Mouse (Mus musculus): Measurements from ENCODE around the gene Hsf5. TPM values are rescaled to one million over a fixed set of nuclear protein-coding genes. Genes with fewer than 3 reads are reported as not detected.

The Hsf5 gene
- polyA plus RNA-seq, 1 experiment from 2014 or later = not detected

- Histone ChIP-seq H3K27me3 (replicated peaks; ENCODE audit: control insufficient read depth, insufficient read depth, low read length) (no peaks in the 10 kb centered on the region), H3K4me1 (replicated peaks; ENCODE audit: control insufficient read depth, insufficient read depth, low read length) (no peaks in the 10 kb centered on the region; the same call in 1 of the 2 replicates), H3K36me3 (ENCODE audit: control insufficient read depth, insufficient read depth) (no peaks in the 10 kb centered on the region), H3K9ac (ENCODE audit: low read depth, low read length) (0 out of 2 replicates have a peak overlapping the region, but pooled peaks have one; percentile 46), H3K27ac (ENCODE audit: low read depth, low read length) (no peak overlapping the region; the same call in 1 of the 2 replicates), H3K4me3 (ENCODE audit: low read depth, low read length) (peak overlapping the region; percentile 47), H3K9me3 (ENCODE audit: control insufficient read depth) (no peaks in the 10 kb centered on the region), H3K4me2 (replicated peaks; ENCODE audit: low read depth) (peak overlapping the region; percentile 84)
- TF ChIP-seq CTCF (IDR thresholded peaks at IDR 0.05; ENCODE audit: low read depth) = no peak
- ATAC-seq = no peak
- 33% methylated on average over 6 of the region's 6 CpGs for WGBS
Observed at GRCm38 (mm10) chr11:87577601-87578248, 39.2 kb upstream of the Hsf5 start.

DNA sequence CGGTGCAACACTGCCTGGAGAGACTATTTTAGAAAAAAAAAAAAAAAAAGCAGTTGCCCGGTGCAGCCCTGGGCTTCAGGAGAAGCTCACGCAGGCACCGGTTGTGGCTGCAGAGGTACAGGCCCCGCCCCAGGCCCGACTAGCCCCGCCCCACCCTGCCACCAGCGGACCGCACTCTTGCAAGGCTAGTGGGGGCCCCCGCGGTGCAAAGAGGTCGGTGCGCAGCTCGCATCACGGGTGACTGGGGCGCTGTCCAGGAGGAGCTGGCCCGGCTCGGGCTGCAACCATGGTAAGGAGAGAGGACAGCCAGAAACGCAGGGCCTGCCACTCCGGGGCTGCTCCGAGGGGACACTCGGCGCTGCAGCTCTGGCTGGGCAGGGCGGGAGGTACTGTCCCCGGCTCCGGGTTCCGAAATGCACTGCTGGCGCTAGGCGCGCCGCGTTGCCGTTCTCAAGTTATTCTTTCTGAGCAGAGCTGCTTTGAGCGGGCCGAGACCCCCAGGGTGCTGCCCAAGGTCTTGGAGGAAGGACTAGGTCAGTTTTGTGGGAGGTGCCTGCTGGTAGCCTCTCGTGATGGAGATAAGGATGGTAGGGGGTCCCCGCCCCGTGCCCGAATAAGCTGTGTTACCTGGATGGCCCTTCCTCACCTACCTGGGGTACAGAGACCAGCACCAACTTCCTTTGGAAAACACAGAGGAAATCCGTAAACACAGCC is 38.6 kb upstream of the Hsf5 start:
- WGBS = 1% methylated on average over 40 of the region's 40 CpGs

GRCm38 (mm10) chr11:87578963-87579601 is 37.9 kb upstream of the Hsf5 start:
- H3K9me3 ChIP-seq (ENCODE audit: control insufficient read depth) = no peaks in the 10 kb centered on the region
- WGBS = 24% methylated on average over 10 of the region's 10 CpGs
- H3K27me3 ChIP-seq (replicated peaks; ENCODE audit: control insufficient read depth, insufficient read depth, low read length) = no peaks in the 10 kb centered on the region
- no peak for TF ChIP-seq CTCF (IDR thresholded peaks at IDR 0.05; ENCODE audit: low read depth)
- no peak overlapping the region for H3K27ac ChIP-seq (ENCODE audit: low read depth, low read length)
- no peaks in the 10 kb centered on the region for H3K36me3 ChIP-seq (ENCODE audit: control insufficient read depth, insufficient read depth)
- H3K4me1 ChIP-seq (replicated peaks; ENCODE audit: control insufficient read depth, insufficient read depth, low read length) = no peaks in the 10 kb centered on the region; the same call in 1 of the 2 replicates
- peak overlapping the region; percentile 84 for H3K4me2 ChIP-seq (replicated peaks; ENCODE audit: low read depth)
- peak overlapping the region; percentile 47 for H3K4me3 ChIP-seq (ENCODE audit: low read depth, low read length)
- peak overlapping the region; percentile 46; the same call in 1 of the 2 replicates for H3K9ac ChIP-seq (ENCODE audit: low read depth, low read length)
- ATAC-seq = no peak

More for the DNA sequence above, 38.6 kb upstream of the Hsf5 start:
- H3K27ac ChIP-seq (ENCODE audit: low read depth, low read length) = peak overlapping the region; percentile 22; the same call in 1 of the 2 replicates
- H3K4me3 ChIP-seq (ENCODE audit: low read depth, low read length) = peak overlapping the region; percentile 47
- peak overlapping the region; percentile 46 for H3K9ac ChIP-seq (ENCODE audit: low read depth, low read length)
- no peaks in the 10 kb centered on the region for H3K36me3 ChIP-seq (ENCODE audit: control insufficient read depth, insufficient read depth)
- H3K9me3 ChIP-seq (ENCODE audit: control insufficient read depth) = no peaks in the 10 kb centered on the region
- peak; percentile 75 for ATAC-seq
- H3K4me2 ChIP-seq (replicated peaks; ENCODE audit: low read depth) = peak overlapping the region; percentile 84
- TF ChIP-seq CTCF (IDR thresholded peaks at IDR 0.05; ENCODE audit: low read depth) = no peak
- H3K27me3 ChIP-seq (replicated peaks; ENCODE audit: control insufficient read depth, insufficient read depth, low read length) = no peaks in the 10 kb centered on the region
- H3K4me1 ChIP-seq (replicated peaks; ENCODE audit: control insufficient read depth, insufficient read depth, low read length) = no peaks in the 10 kb centered on the region; the same call in 1 of the 2 replicates

GRCm38 (mm10) chr11:87579713-87580112 is 37.3 kb upstream of the Hsf5 start:
- no peaks in the 10 kb centered on the region; the same call in 1 of the 2 replicates for H3K4me1 ChIP-seq (replicated peaks; ENCODE audit: control insufficient read depth, insufficient read depth, low read length)
- H3K9me3 ChIP-seq (ENCODE audit: control insufficient read depth) = no peaks in the 10 kb centered on the region
- WGBS = 64% methylated on average over 1 of the region's 1 CpGs
- H3K27me3 ChIP-seq (replicated peaks; ENCODE audit: control insufficient read depth, insufficient read depth, low read length) = no peaks in the 10 kb centered on the region
- ATAC-seq = no peak
- no peaks in the 10 kb centered on the region for H3K36me3 ChIP-seq (ENCODE audit: control insufficient read depth, insufficient read depth)
- H3K4me3 ChIP-seq (ENCODE audit: low read depth, low read length) = no peak overlapping the region
- peak overlapping the region; percentile 84 for H3K4me2 ChIP-seq (replicated peaks; ENCODE audit: low read depth)
- no peak for TF ChIP-seq CTCF (IDR thresholded peaks at IDR 0.05; ENCODE audit: low read depth)
- no peak overlapping the region for H3K27ac ChIP-seq (ENCODE audit: low read depth, low read length)
- no peak overlapping the region for H3K9ac ChIP-seq (ENCODE audit: low read depth, low read length)

DNA sequence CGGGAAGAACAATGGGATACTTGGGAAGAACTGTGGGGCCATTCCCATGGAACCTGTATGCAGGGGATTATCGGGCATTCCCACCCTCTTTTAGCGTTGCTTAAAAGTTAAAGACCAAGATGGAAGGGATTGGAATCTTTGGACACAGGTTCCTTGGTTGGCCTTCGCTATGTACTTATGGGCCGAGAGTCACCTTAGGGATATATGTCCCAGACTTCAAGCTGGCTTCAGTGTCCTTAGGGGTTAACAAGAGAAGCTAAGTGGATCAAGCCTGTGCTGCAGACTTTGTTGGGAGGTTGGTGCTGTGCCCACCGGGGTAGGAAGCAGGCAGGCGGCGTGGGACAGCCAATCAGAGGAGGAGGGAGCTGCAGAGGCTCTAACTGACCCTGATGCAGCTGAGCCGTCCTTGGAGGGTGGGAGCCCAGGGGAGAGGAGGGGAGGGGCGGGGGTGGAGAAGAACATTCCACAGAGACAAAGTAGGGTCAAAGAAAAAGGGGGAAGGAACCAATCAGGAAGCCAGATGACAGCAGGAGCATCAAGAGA is 36.4 kb upstream of the Hsf5 start:
- no peak overlapping the region; the same call in 1 of the 2 replicates for H3K4me2 ChIP-seq (replicated peaks; ENCODE audit: low read depth)
- H3K27me3 ChIP-seq (replicated peaks; ENCODE audit: control insufficient read depth, insufficient read depth, low read length) = no peaks in the 10 kb centered on the region
- no peak overlapping the region for H3K27ac ChIP-seq (ENCODE audit: low read depth, low read length)
- H3K4me1 ChIP-seq (replicated peaks; ENCODE audit: control insufficient read depth, insufficient read depth, low read length) = no peaks in the 10 kb centered on the region; the same call in 1 of the 2 replicates
- WGBS = 58% methylated on average over 9 of the region's 10 CpGs
- no peaks in the 10 kb centered on the region for H3K36me3 ChIP-seq (ENCODE audit: control insufficient read depth, insufficient read depth)
- no peak overlapping the region for H3K9ac ChIP-seq (ENCODE audit: low read depth, low read length)
- ATAC-seq = no peak
- TF ChIP-seq CTCF (IDR thresholded peaks at IDR 0.05; ENCODE audit: low read depth) = no peak
- H3K4me3 ChIP-seq (ENCODE audit: low read depth, low read length) = no peak overlapping the region
- H3K9me3 ChIP-seq (ENCODE audit: control insufficient read depth) = no peaks in the 10 kb centered on the region
